Mouse (Mus musculus) G1E-ER4 (cell line): ENCODE measurements around the gene C2cd2. TPM values are rescaled to one million over a fixed set of nuclear protein-coding genes. Genes with fewer than 3 reads are reported as not detected.

ENCODE experiments used
- GATA1 ChIP-seq: IDR thresholded peaks from one replicate; pipeline ENCODE4 v1.8.0; 2012; ENCODE audit warnings: low read length, inconsistent platforms
- polyA plus RNA-seq: library from polyadenylated mRNA; stranded (reverse); fragments of >175 nt; gene quantifications from 2 replicates; pipeline ENCODE4 v1.2.3, GENCODE M21; 2012

Gene C2cd2
- polyA plus RNA-seq = 27.2 and 30.1 TPM in 2 replicates

GRCm38 (mm10) chr16:97962151-97962948 is at the start of gene C2cd2, which contains the start of gene Zbtb21:
C2cd2 (minus strand) TSS chr16:97962598.
Zbtb21 (minus strand) TSS chr16:97962622.
- TF ChIP-seq GATA1 = no peak

GRCm38 (mm10) chr16:97996616-97997382 is 34.4 kb upstream of the C2cd2 start, which contains the start of gene B230307C23Rik:
B230307C23Rik (plus strand) TSS chr16:97997315.
- TF ChIP-seq GATA1 = no peak

GRCm38 (mm10) chr16:97995849-97996615 is 33.6 kb upstream of the C2cd2 start:
- TF ChIP-seq GATA1 = no peak

- TF ChIP-seq GATA1 = no peak
Measured at GRCm38 (mm10) chr16:97991517-97991916, 29.1 kb upstream of the C2cd2 start.

- TF ChIP-seq GATA1 = no peak
Measured at GRCm38 (mm10) chr16:97984589-97984988, 22.2 kb upstream of the C2cd2 start.

GRCm38 (mm10) chr16:97981362-97981761 is 19.0 kb upstream of the C2cd2 start:
- no peak for TF ChIP-seq GATA1

GRCm38 (mm10) chr16:97977722-97978121 is 15.3 kb upstream of the C2cd2 start:
- TF ChIP-seq GATA1 = no peak

- TF ChIP-seq GATA1 = no peak
Measured at GRCm38 (mm10) chr16:97977277-97977676, 14.9 kb upstream of the C2cd2 start.

- no peak for TF ChIP-seq GATA1
Measured at GRCm38 (mm10) chr16:97963956-97964540, 1.6 kb upstream of the C2cd2 start.

- TF ChIP-seq GATA1 = no peak
Measured at GRCm38 (mm10) chr16:97961381-97962150, 832 bp downstream of the C2cd2 start.

- TF ChIP-seq GATA1 = no peak
Measured at GRCm38 (mm10) chr16:97960348-97960747, 2.0 kb downstream of the C2cd2 start.

GRCm38 (mm10) chr16:97958401-97958973 is 3.9 kb downstream of the C2cd2 start:
- TF ChIP-seq GATA1 = no peak

GRCm38 (mm10) chr16:97957626-97958025 is 4.8 kb downstream of the C2cd2 start:
- TF ChIP-seq GATA1 = no peak

GRCm38 (mm10) chr16:97956011-97956410 is 6.4 kb downstream of the C2cd2 start:
- no peak for TF ChIP-seq GATA1
